Mouse (Mus musculus): Measurements from ENCODE around the gene Gm20662. TPM values are rescaled to one million over a fixed set of nuclear protein-coding genes. Genes with fewer than 3 reads are reported as not detected.

Gm20662 gene
- total RNA-seq, 2 experiments from 2014 or later: not detected

- no peak for DNase-seq
These were observed 20.5 kb upstream of the Gm20662 start, which contains the start of gene Uba7 for GRCm38 (mm10) chr9:107975399-107976386. Uba7 (plus strand) TSS chr9:107975505.

GRCm38 (mm10) chr9:107978815-107979214 lies 17.3 kb upstream of the Gm20662 start:
- no peak for DNase-seq

- no peak for DNase-seq
These were observed 14.2 kb upstream of the Gm20662 start for GRCm38 (mm10) chr9:107981684-107982605.

GRCm38 (mm10) chr9:107982681-107983346 lies 13.3 kb upstream of the Gm20662 start, which contains the start of gene Gm20661:
Gm20661 (plus strand) TSS chr9:107983058.
- DNase-seq: peak; percentile 78

- peak; percentile 90 for DNase-seq
These were observed 12.7 kb upstream of the Gm20662 start for GRCm38 (mm10) chr9:107983421-107983890.

- no peak for DNase-seq
These were observed 11.9 kb upstream of the Gm20662 start for GRCm38 (mm10) chr9:107984052-107984753.

GRCm38 (mm10) chr9:107984754-107985055 lies 11.4 kb upstream of the Gm20662 start:
- DNase-seq: no peak

- peak; percentile 93 for DNase-seq
These were observed 10.7 kb upstream of the Gm20662 start, which contains the start of gene Inka1 for GRCm38 (mm10) chr9:107985131-107986119. Inka1 (minus strand) TSS chr9:107985879.

GRCm38 (mm10) chr9:107986376-107986775 lies 9.8 kb upstream of the Gm20662 start:
- peak; percentile 73 for DNase-seq

- no peak for DNase-seq
These were observed 8.2 kb upstream of the Gm20662 start for GRCm38 (mm10) chr9:107987950-107988349.

- no peak for DNase-seq
These were observed 4.0 kb upstream of the Gm20662 start, which contains the start of gene Cdhr4 for GRCm38 (mm10) chr9:107992197-107992596. Cdhr4 (plus strand) TSS chr9:107992497.

- no peak for DNase-seq
These were observed 3.1 kb upstream of the Gm20662 start for GRCm38 (mm10) chr9:107993013-107993412.

GRCm38 (mm10) chr9:107994464-107994863 lies 1.7 kb upstream of the Gm20662 start:
- no peak for DNase-seq

- DNase-seq: no peak
These were observed 636 bp upstream of the Gm20662 start for GRCm38 (mm10) chr9:107995513-107995912.

- DNase-seq: peak; percentile 99
These were observed 6.0 kb downstream of the Gm20662 start, which contains the start of gene Ip6k1 for GRCm38 (mm10) chr9:108001922-108002770. Ip6k1 (plus strand) TSS chr9:108002501.

- DNase-seq: peak; percentile 46
These were observed 6.8 kb downstream of the Gm20662 start for GRCm38 (mm10) chr9:108002778-108003530.

- DNase-seq: no peak
These were observed 7.4 kb downstream of the Gm20662 start for GRCm38 (mm10) chr9:108003531-108003890.

- no peak for DNase-seq
These were observed 11.9 kb downstream of the Gm20662 start for GRCm38 (mm10) chr9:108008041-108008440.
